Mouse (Mus musculus): ENCODE data around the gene Mbd3.

The Mbd3 gene

GRCm38 (mm10) chr10:80395025-80395627 lies 4.2 kb downstream of the Mbd3 start:
- no peak for DNase-seq

GRCm38 (mm10) chr10:80392687-80393086 lies 6.7 kb downstream of the Mbd3 start:
- DNase-seq, result no peak

- DNase-seq, result no peak
These were observed 8.7 kb downstream of the Mbd3 start for GRCm38 (mm10) chr10:80390697-80391096.

- DNase-seq, result no peak
These were observed 10.1 kb downstream of the Mbd3 start for GRCm38 (mm10) chr10:80389185-80389708.

- DNase-seq, result no peak
These were observed 10.6 kb downstream of the Mbd3 start for GRCm38 (mm10) chr10:80388731-80389130.

- DNase-seq, result peak; percentile 82 to 86
These were observed 11.8 kb downstream of the Mbd3 start, which contains the start of gene Mex3d for GRCm38 (mm10) chr10:80387522-80387959. Mex3d (minus strand) TSS chr10:80387659.

- peak; percentile 28 to 33 for DNase-seq
These were observed 12.4 kb downstream of the Mbd3 start for GRCm38 (mm10) chr10:80386735-80387471.

- no peak for DNase-seq
These were observed 13.3 kb downstream of the Mbd3 start for GRCm38 (mm10) chr10:80385811-80386734.

- DNase-seq, result no peak
These were observed 14.0 kb downstream of the Mbd3 start for GRCm38 (mm10) chr10:80385310-80385709.

- DNase-seq, result no peak
These were observed 14.6 kb downstream of the Mbd3 start for GRCm38 (mm10) chr10:80384709-80385108.

- no peak for DNase-seq
These were observed 15.2 kb downstream of the Mbd3 start for GRCm38 (mm10) chr10:80384115-80384639.

GRCm38 (mm10) chr10:80383431-80383830 lies 15.9 kb downstream of the Mbd3 start:
- no peak for DNase-seq

GRCm38 (mm10) chr10:80382641-80383365 lies 16.5 kb downstream of the Mbd3 start:
- no peak for DNase-seq

GRCm38 (mm10) chr10:80377716-80378115 lies 21.6 kb downstream of the Mbd3 start:
- DNase-seq, result peak; percentile 76 to 77

GRCm38 (mm10) chr10:80376160-80376559 lies 23.2 kb downstream of the Mbd3 start:
- DNase-seq, result peak; percentile 95

- DNase-seq, result peak; percentile 84 to 87
These were observed 25.3 kb downstream of the Mbd3 start for GRCm38 (mm10) chr10:80374063-80374462.

GRCm38 (mm10) chr10:80372706-80373105 lies 26.6 kb downstream of the Mbd3 start:
- no peak for DNase-seq

- no peak for DNase-seq
These were observed 27.4 kb downstream of the Mbd3 start for GRCm38 (mm10) chr10:80371983-80372382.

- DNase-seq, result peak; percentile 91 to 94
These were observed 27.9 kb downstream of the Mbd3 start for GRCm38 (mm10) chr10:80371411-80371966.

GRCm38 (mm10) chr10:80369995-80370747 lies 29.2 kb downstream of the Mbd3 start:
- peak; percentile 59 to 61 for DNase-seq

- no peak for DNase-seq
These were observed 31.0 kb downstream of the Mbd3 start for GRCm38 (mm10) chr10:80368392-80368791.

Measured in B cell, adult 2 months (primary cell).